Mouse (Mus musculus): ENCODE measurements around the gene Isyna1. TPM values are rescaled to one million over a fixed set of nuclear protein-coding genes. Genes with fewer than 3 reads are reported as not detected.

Isyna1 gene
- polyA plus RNA-seq, 2 experiments, result 94.4 to 213 TPM

DNA sequence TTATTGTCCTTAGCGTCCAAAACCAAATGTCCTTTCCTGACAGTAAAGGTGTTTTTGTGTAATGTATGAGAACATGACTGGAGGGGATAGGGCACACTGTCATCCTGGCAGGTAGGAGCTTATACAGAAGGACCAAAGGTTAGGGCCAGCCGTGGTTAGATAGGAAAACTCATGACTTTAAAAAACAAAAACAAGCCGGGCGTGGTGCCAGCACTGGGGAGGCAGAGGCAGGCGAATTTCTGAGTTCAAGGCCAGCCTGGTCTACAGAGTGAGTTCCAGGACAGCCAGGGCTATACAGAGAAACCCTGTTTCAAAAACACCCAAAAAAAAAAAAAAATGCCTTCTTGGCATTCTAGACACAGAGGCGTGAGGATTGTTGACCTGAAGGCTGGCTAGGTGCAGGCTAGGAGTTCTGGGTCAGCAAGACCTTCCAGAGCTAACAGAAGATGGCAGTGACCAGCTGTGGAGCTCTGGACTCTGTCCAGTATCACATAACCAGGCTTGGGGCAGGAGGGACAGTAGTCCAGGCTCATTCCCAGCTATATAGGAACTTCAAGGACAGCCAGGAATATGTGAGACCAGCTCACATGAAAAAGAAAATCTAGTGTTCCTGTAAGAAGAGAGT is 30.3 kb upstream of the Isyna1 start:
- Histone ChIP-seq H3K9ac (ENCODE audit: low read depth, low read length, severe bottlenecking) (no peak overlapping the region), H3K4me1 (ENCODE audit: control insufficient read depth, insufficient read depth, low read length) (peaks cover 6% of the 10 kb centered on the region; the same call in 1 of the 2 replicates), H3K4me3 (replicated peaks; ENCODE audit: low read length) (no peak overlapping the region), H3K9me3 (ENCODE audit: control insufficient read depth, low read length) (no peaks in the 10 kb centered on the region), H3K27ac (replicated peaks; ENCODE audit: low read depth, low read length) (no peak overlapping the region), H3K27me3 (ENCODE audit: control insufficient read depth, insufficient read depth, low read length) (no peaks in the 10 kb centered on the region), H3K4me2 (replicated peaks; ENCODE audit: low read depth, low read length, severe bottlenecking) (no peak overlapping the region), H3K36me3 (ENCODE audit: control insufficient read depth, insufficient read depth, low read length) (peaks cover 3% of the 10 kb centered on the region)
- ATAC-seq (ENCODE audit: low FRiP score, low read depth) (no peak), DNase-seq (ENCODE audit: low spot score) (no peak)
- 85% methylated on average over 6 of the region's 6 CpGs for WGBS
- no peak for TF ChIP-seq POLR2A (IDR thresholded peaks at IDR 0.05; ENCODE audit: borderline replicate concordance, extremely low read depth, insufficient read depth, insufficient read length)

GRCm38 (mm10) chr8:70564696-70565235 is 29.4 kb upstream of the Isyna1 start:
- Histone ChIP-seq H3K4me1 (ENCODE audit: control insufficient read depth, insufficient read depth, low read length) (peaks cover 6% of the 10 kb centered on the region; the same call in 1 of the 2 replicates), H3K9ac (ENCODE audit: low read depth, low read length, severe bottlenecking) (no peak overlapping the region), H3K9me3 (ENCODE audit: control insufficient read depth, low read length) (no peaks in the 10 kb centered on the region), H3K4me2 (replicated peaks; ENCODE audit: low read depth, low read length, severe bottlenecking) (no peak overlapping the region), H3K4me3 (replicated peaks; ENCODE audit: low read length) (no peak overlapping the region), H3K36me3 (ENCODE audit: control insufficient read depth, insufficient read depth, low read length) (no peaks in the 10 kb centered on the region; the same call in none of the 2 replicates), H3K27me3 (ENCODE audit: control insufficient read depth, insufficient read depth, low read length) (no peaks in the 10 kb centered on the region), H3K27ac (replicated peaks; ENCODE audit: low read depth, low read length) (0 out of 2 replicates have a peak overlapping the region, but pooled peaks have one; percentile 2)
- ATAC-seq (ENCODE audit: low FRiP score, low read depth) (no peak), DNase-seq (ENCODE audit: low spot score) (no peak)
- WGBS, result 88% methylated on average over 3 of the region's 3 CpGs
- TF ChIP-seq POLR2A (IDR thresholded peaks at IDR 0.05; ENCODE audit: borderline replicate concordance, extremely low read depth, insufficient read depth, insufficient read length), result no peak

DNA sequence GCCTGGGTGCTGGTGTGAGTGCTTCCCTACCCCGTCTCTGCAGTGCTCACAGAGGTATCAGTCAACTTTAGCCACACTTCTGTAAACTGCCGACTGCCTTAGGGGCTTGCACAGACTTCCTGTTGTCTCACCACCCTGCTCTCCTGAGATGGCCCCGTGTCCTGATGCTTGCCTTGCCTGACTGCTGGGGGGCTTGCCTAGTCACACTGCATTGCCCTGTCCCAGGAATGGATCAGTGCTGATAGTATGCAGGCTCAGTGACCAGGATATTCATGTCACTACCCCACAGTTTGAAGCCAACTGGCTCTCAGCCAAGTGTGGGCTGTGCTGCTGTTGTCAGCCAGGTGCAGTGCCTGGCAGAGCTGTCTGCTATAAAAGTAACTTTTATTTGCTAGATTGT is 28.6 kb upstream of the Isyna1 start:
- 48% methylated on average over 3 of the region's 3 CpGs for WGBS
- Histone ChIP-seq H3K9ac (ENCODE audit: low read depth, low read length, severe bottlenecking) (no peak overlapping the region), H3K27ac (replicated peaks; ENCODE audit: low read depth, low read length) (no peak overlapping the region), H3K9me3 (ENCODE audit: control insufficient read depth, low read length) (no peaks in the 10 kb centered on the region), H3K4me2 (replicated peaks; ENCODE audit: low read depth, low read length, severe bottlenecking) (no peak overlapping the region), H3K27me3 (ENCODE audit: control insufficient read depth, insufficient read depth, low read length) (no peaks in the 10 kb centered on the region), H3K36me3 (ENCODE audit: control insufficient read depth, insufficient read depth, low read length) (no peaks in the 10 kb centered on the region; the same call in 1 of the 2 replicates), H3K4me1 (ENCODE audit: control insufficient read depth, insufficient read depth, low read length) (peaks cover 6% of the 10 kb centered on the region; the same call in 1 of the 2 replicates), H3K4me3 (replicated peaks; ENCODE audit: low read length) (no peak overlapping the region)
- ATAC-seq (ENCODE audit: low FRiP score, low read depth) (no peak), DNase-seq (ENCODE audit: low spot score) (no peak)
- TF ChIP-seq POLR2A (IDR thresholded peaks at IDR 0.05; ENCODE audit: borderline replicate concordance, extremely low read depth, insufficient read depth, insufficient read length), result no peak

GRCm38 (mm10) chr8:70570360-70570759 is 23.8 kb upstream of the Isyna1 start:
- no peak for TF ChIP-seq POLR2A (IDR thresholded peaks at IDR 0.05; ENCODE audit: borderline replicate concordance, extremely low read depth, insufficient read depth, insufficient read length)
- H3K9me3 ChIP-seq (ENCODE audit: control insufficient read depth, low read length), result no peaks in the 10 kb centered on the region
- ATAC-seq (ENCODE audit: low FRiP score, low read depth) (no peak), DNase-seq (ENCODE audit: low spot score) (no peak)
- H3K4me1 ChIP-seq (ENCODE audit: control insufficient read depth, insufficient read depth, low read length), result peaks cover 4% of the 10 kb centered on the region; the same call in 1 of the 2 replicates
- no peak overlapping the region for H3K27ac ChIP-seq (replicated peaks; ENCODE audit: low read depth, low read length)
- H3K36me3 ChIP-seq (ENCODE audit: control insufficient read depth, insufficient read depth, low read length), result peaks cover 13% of the 10 kb centered on the region; the same call in 1 of the 2 replicates
- H3K27me3 ChIP-seq (ENCODE audit: control insufficient read depth, insufficient read depth, low read length), result no peaks in the 10 kb centered on the region
- no peak overlapping the region for H3K9ac ChIP-seq (ENCODE audit: low read depth, low read length, severe bottlenecking)
- H3K4me3 ChIP-seq (replicated peaks; ENCODE audit: low read length), result no peak overlapping the region
- H3K4me2 ChIP-seq (replicated peaks; ENCODE audit: low read depth, low read length, severe bottlenecking), result no peak overlapping the region

DNA sequence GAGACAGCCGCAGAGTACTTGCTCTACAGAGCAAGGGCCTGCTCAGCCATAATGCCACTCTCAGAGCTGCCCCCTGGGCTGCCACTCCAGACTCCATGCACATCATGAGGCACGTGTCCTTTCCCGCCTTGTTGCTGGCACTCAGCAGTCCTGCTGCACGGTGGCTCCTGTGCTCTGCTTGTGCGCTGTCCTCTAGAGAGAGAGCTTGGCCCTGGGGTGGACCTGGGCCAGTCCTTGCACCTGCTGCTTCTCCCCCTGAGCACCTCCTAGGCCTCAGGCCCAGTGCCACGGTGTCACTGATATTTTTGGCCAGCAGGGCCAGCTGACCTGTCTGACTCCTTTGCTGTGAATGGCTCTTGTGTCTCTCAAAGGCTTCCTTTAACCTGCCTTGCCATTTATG is 23.2 kb upstream of the Isyna1 start:
- Histone ChIP-seq H3K4me1 (ENCODE audit: control insufficient read depth, insufficient read depth, low read length) (no peaks in the 10 kb centered on the region), H3K36me3 (ENCODE audit: control insufficient read depth, insufficient read depth, low read length) (peaks cover 13% of the 10 kb centered on the region; the same call in 1 of the 2 replicates), H3K4me2 (replicated peaks; ENCODE audit: low read depth, low read length, severe bottlenecking) (no peak overlapping the region), H3K4me3 (replicated peaks; ENCODE audit: low read length) (no peak overlapping the region), H3K9me3 (ENCODE audit: control insufficient read depth, low read length) (no peaks in the 10 kb centered on the region), H3K9ac (ENCODE audit: low read depth, low read length, severe bottlenecking) (no peak overlapping the region), H3K27me3 (ENCODE audit: control insufficient read depth, insufficient read depth, low read length) (no peaks in the 10 kb centered on the region), H3K27ac (replicated peaks; ENCODE audit: low read depth, low read length) (no peak overlapping the region)
- ATAC-seq (ENCODE audit: low FRiP score, low read depth), result no peak
- DNase-seq (ENCODE audit: low spot score), result no peak
- no peak for TF ChIP-seq POLR2A (IDR thresholded peaks at IDR 0.05; ENCODE audit: borderline replicate concordance, extremely low read depth, insufficient read depth, insufficient read length)
- WGBS, result 88% methylated on average over 6 of the region's 6 CpGs

All from limb, embryonic 14.5 days (tissue).